Mouse (Mus musculus) C2C12 (cell line): ENCODE measurements at regions not wholly inside any gene's neighbourhood (a gene's known extent, or its start where the extent isn't known, plus 50 kb on each side); places are given as distances from the start of the nearest gene placed in this dataset.

ENCODE experiments used
- CTCF ChIP-seq: IDR thresholded peaks from one replicate; pipeline ENCODE4 v1.5.1; 2011; ENCODE audit not compliant: control insufficient read depth, insufficient read depth, insufficient read length
- FOSL1 ChIP-seq: IDR thresholded peaks from one replicate; pipeline ENCODE4 v1.8.0; 2011; ENCODE audit warnings: mild to moderate bottlenecking, low read length; ENCODE audit not compliant: poor library complexity, insufficient read depth, severe bottlenecking
- MAX ChIP-seq: IDR thresholded peaks from one replicate; pipeline ENCODE4 v1.6.1; 2011; ENCODE audit warnings: mild to moderate bottlenecking, control low read depth
- MYOD1 ChIP-seq: IDR thresholded peaks from one replicate; pipeline ENCODE4 v1.6.1; 2011; ENCODE audit warnings: low read depth; ENCODE audit not compliant: control insufficient read depth, insufficient read length
- MYOG ChIP-seq: IDR thresholded peaks from one replicate; pipeline ENCODE4 v1.6.1; 2011; ENCODE audit not compliant: control insufficient read depth, insufficient read length; ENCODE audit errors: extremely low read depth
- USF1 ChIP-seq: IDR thresholded peaks from one replicate; pipeline ENCODE4 v1.6.1; 2011; ENCODE audit warnings: low read depth, mild to moderate bottlenecking, control low read depth, moderate library complexity

DNA sequence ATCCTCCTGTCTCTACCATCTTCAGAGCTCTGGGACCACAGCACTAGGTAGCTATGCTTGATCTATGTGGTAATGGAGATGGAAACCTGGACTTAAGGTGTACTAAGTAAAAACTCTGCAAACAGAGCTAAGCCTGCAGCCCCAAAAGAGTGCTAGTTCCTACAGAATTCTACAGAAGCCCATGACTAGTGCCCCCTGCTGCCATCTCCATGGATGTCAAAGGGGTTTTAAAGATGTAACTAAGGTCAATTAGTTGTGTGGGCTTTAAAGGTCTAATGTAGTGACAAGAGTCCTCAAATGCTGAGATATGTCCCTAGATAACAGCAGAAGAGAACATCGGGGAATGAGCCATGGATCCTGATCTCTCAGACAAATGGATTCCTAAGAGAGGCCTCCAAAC is 212.1 kb downstream of the Trib2 start:
- TF ChIP-seq CTCF (no peak), USF1 (no peak), MYOG (no peak), MAX (no peak), MYOD1 (no peak), FOSL1 (no peak)
